Mouse (Mus musculus): ENCODE results near the gene Plxnb2. TPM values are rescaled to one million over a fixed set of nuclear protein-coding genes. Genes with fewer than 3 reads are reported as not detected.
A peak's percentile ranks its signal among the peaks of the same experiment; 100 is the strongest.

Gene Plxnb2
- polyA plus RNA-seq, 1 experiment from 2014 or later = 122 TPM

GRCm38 (mm10) chr15:89209886-89210761 lies 29.5 kb upstream of the Plxnb2 start:
- Histone ChIP-seq H3K9ac (ENCODE audit: low read length) (peak overlapping the region; percentile 40; the same call in 1 of the 2 replicates), H3K4me2 (ENCODE audit: low read depth, severe bottlenecking) (peak overlapping the region; percentile 41; the same call in 1 of the 2 replicates), H3K4me1 (ENCODE audit: control insufficient read depth, insufficient read depth, low read length) (no peaks in the 10 kb centered on the region), H3K27ac (replicated peaks; ENCODE audit: low read depth, low read length) (no peak overlapping the region), H3K27me3 (ENCODE audit: control insufficient read depth, insufficient read depth, low read length) (no peaks in the 10 kb centered on the region), H3K4me3 (ENCODE audit: low read depth, low read length) (0 out of 2 replicates have a peak overlapping the region, but pooled peaks have one; percentile 6), H3K36me3 (ENCODE audit: control insufficient read depth, insufficient read depth, low read length) (no peaks in the 10 kb centered on the region), H3K9me3 (ENCODE audit: control insufficient read depth, low read length) (no peaks in the 10 kb centered on the region)
- no peak for ATAC-seq (ENCODE audit: insufficient number of reproducible peaks, low FRiP score, low TSS enrichment, low read depth)
- peak; percentile 93 for DNase-seq (ENCODE audit: low spot score)
- 25% methylated on average over 22 of the region's 22 CpGs for WGBS

- no peak overlapping the region for H3K9ac ChIP-seq (ENCODE audit: low read length)
- WGBS = 90% methylated on average over 4 of the region's 4 CpGs
- no peaks in the 10 kb centered on the region for H3K4me1 ChIP-seq (ENCODE audit: control insufficient read depth, insufficient read depth, low read length)
- no peak for DNase-seq (ENCODE audit: low spot score)
- H3K36me3 ChIP-seq (ENCODE audit: control insufficient read depth, insufficient read depth, low read length) = no peaks in the 10 kb centered on the region
- H3K27me3 ChIP-seq (ENCODE audit: control insufficient read depth, insufficient read depth, low read length) = no peaks in the 10 kb centered on the region
- H3K9me3 ChIP-seq (ENCODE audit: control insufficient read depth, low read length) = no peaks in the 10 kb centered on the region
- no peak for ATAC-seq (ENCODE audit: insufficient number of reproducible peaks, low FRiP score, low TSS enrichment, low read depth)
- H3K4me2 ChIP-seq (ENCODE audit: low read depth, severe bottlenecking) = no peak overlapping the region
- H3K27ac ChIP-seq (replicated peaks; ENCODE audit: low read depth, low read length) = no peak overlapping the region
- no peak overlapping the region for H3K4me3 ChIP-seq (ENCODE audit: low read depth, low read length)
Measured at GRCm38 (mm10) chr15:89207457-89207856, 26.9 kb upstream of the Plxnb2 start.

- H3K4me3 ChIP-seq (ENCODE audit: low read depth, low read length) = peak overlapping the region; percentile 60
- no peaks in the 10 kb centered on the region for H3K9me3 ChIP-seq (ENCODE audit: control insufficient read depth, low read length)
- DNase-seq (ENCODE audit: low spot score) = no peak
- no peak overlapping the region for H3K9ac ChIP-seq (ENCODE audit: low read length)
- no peaks in the 10 kb centered on the region for H3K36me3 ChIP-seq (ENCODE audit: control insufficient read depth, insufficient read depth, low read length)
- H3K4me1 ChIP-seq (ENCODE audit: control insufficient read depth, insufficient read depth, low read length) = no peaks in the 10 kb centered on the region
- no peak overlapping the region for H3K27ac ChIP-seq (replicated peaks; ENCODE audit: low read depth, low read length)
- ATAC-seq (ENCODE audit: insufficient number of reproducible peaks, low FRiP score, low TSS enrichment, low read depth) = no peak
- 80% methylated on average over 15 of the region's 15 CpGs for WGBS
- no peaks in the 10 kb centered on the region for H3K27me3 ChIP-seq (ENCODE audit: control insufficient read depth, insufficient read depth, low read length)
- H3K4me2 ChIP-seq (ENCODE audit: low read depth, severe bottlenecking) = peak overlapping the region; percentile 66
Measured at GRCm38 (mm10) chr15:89197056-89197455, 16.5 kb upstream of the Plxnb2 start.

- ATAC-seq (ENCODE audit: insufficient number of reproducible peaks, low FRiP score, low TSS enrichment, low read depth) (peak; percentile 97), DNase-seq (ENCODE audit: low spot score) (peak; percentile 98)
- H3K36me3 ChIP-seq (ENCODE audit: control insufficient read depth, insufficient read depth, low read length) = no peaks in the 10 kb centered on the region
- H3K4me1 ChIP-seq (ENCODE audit: control insufficient read depth, insufficient read depth, low read length) = no peaks in the 10 kb centered on the region
- no peaks in the 10 kb centered on the region for H3K27me3 ChIP-seq (ENCODE audit: control insufficient read depth, insufficient read depth, low read length)
- WGBS = under 1% methylated on average over 36 of the region's 38 CpGs
- H3K4me2 ChIP-seq (ENCODE audit: low read depth, severe bottlenecking) = peak within 1 kb of the TSS; percentile 66
- peak within 1 kb of the TSS; percentile 92 for H3K27ac ChIP-seq (replicated peaks; ENCODE audit: low read depth, low read length)
- peak within 1 kb of the TSS; percentile 60 for H3K4me3 ChIP-seq (ENCODE audit: low read depth, low read length)
- peak within 1 kb of the TSS; percentile 86 for H3K9ac ChIP-seq (ENCODE audit: low read length)
- no peaks in the 10 kb centered on the region for H3K9me3 ChIP-seq (ENCODE audit: control insufficient read depth, low read length)
Measured at GRCm38 (mm10) chr15:89196313-89196706, 15.7 kb upstream of the Plxnb2 start, which contains the start of gene Dennd6b. Gene Dennd6b (minus strand): TSS chr15:89196496.

- no peaks in the 10 kb centered on the region for H3K36me3 ChIP-seq (ENCODE audit: control insufficient read depth, insufficient read depth, low read length)
- H3K27me3 ChIP-seq (ENCODE audit: control insufficient read depth, insufficient read depth, low read length) = no peaks in the 10 kb centered on the region
- no peaks in the 10 kb centered on the region for H3K4me1 ChIP-seq (ENCODE audit: control insufficient read depth, insufficient read depth, low read length)
- WGBS = under 1% methylated on average over 25 of the region's 25 CpGs
- H3K9me3 ChIP-seq (ENCODE audit: control insufficient read depth, low read length) = no peaks in the 10 kb centered on the region
- peak overlapping the region; percentile 60 for H3K4me3 ChIP-seq (ENCODE audit: low read depth, low read length)
- H3K9ac ChIP-seq (ENCODE audit: low read length) = peak overlapping the region; percentile 86
- ATAC-seq (ENCODE audit: insufficient number of reproducible peaks, low FRiP score, low TSS enrichment, low read depth) (peak; percentile 89), DNase-seq (ENCODE audit: low spot score) (peak; percentile 92)
- H3K27ac ChIP-seq (replicated peaks; ENCODE audit: low read depth, low read length) = peak overlapping the region; percentile 92
- H3K4me2 ChIP-seq (ENCODE audit: low read depth, severe bottlenecking) = peak overlapping the region; percentile 66
Measured at GRCm38 (mm10) chr15:89195690-89196312, 15.2 kb upstream of the Plxnb2 start.

GRCm38 (mm10) chr15:89195261-89195681 lies 14.7 kb upstream of the Plxnb2 start:
- peak; percentile 74 for DNase-seq (ENCODE audit: low spot score)
- peak overlapping the region; percentile 60 for H3K4me3 ChIP-seq (ENCODE audit: low read depth, low read length)
- peak overlapping the region; percentile 92 for H3K27ac ChIP-seq (replicated peaks; ENCODE audit: low read depth, low read length)
- no peaks in the 10 kb centered on the region for H3K9me3 ChIP-seq (ENCODE audit: control insufficient read depth, low read length)
- ATAC-seq (ENCODE audit: insufficient number of reproducible peaks, low FRiP score, low TSS enrichment, low read depth) = no peak; the same call in 1 of the 2 replicates
- H3K4me2 ChIP-seq (ENCODE audit: low read depth, severe bottlenecking) = peak overlapping the region; percentile 66
- H3K27me3 ChIP-seq (ENCODE audit: control insufficient read depth, insufficient read depth, low read length) = no peaks in the 10 kb centered on the region
- H3K9ac ChIP-seq (ENCODE audit: low read length) = peak overlapping the region; percentile 86
- no peaks in the 10 kb centered on the region for H3K4me1 ChIP-seq (ENCODE audit: control insufficient read depth, insufficient read depth, low read length)
- no peaks in the 10 kb centered on the region for H3K36me3 ChIP-seq (ENCODE audit: control insufficient read depth, insufficient read depth, low read length)
- 14% methylated on average over 6 of the region's 6 CpGs for WGBS

GRCm38 (mm10) chr15:89184937-89185227 lies 4.3 kb upstream of the Plxnb2 start:
- H3K27me3 ChIP-seq (ENCODE audit: control insufficient read depth, insufficient read depth, low read length) = no peaks in the 10 kb centered on the region
- no peak overlapping the region for H3K27ac ChIP-seq (replicated peaks; ENCODE audit: low read depth, low read length)
- no peak overlapping the region for H3K4me3 ChIP-seq (ENCODE audit: low read depth, low read length)
- no peaks in the 10 kb centered on the region for H3K36me3 ChIP-seq (ENCODE audit: control insufficient read depth, insufficient read depth, low read length)
- no peaks in the 10 kb centered on the region for H3K9me3 ChIP-seq (ENCODE audit: control insufficient read depth, low read length)
- 87% methylated on average over 5 of the region's 5 CpGs for WGBS
- peaks cover 16% of the 10 kb centered on the region; the same call in 1 of the 2 replicates for H3K4me1 ChIP-seq (ENCODE audit: control insufficient read depth, insufficient read depth, low read length)
- no peak overlapping the region for H3K9ac ChIP-seq (ENCODE audit: low read length)
- ATAC-seq (ENCODE audit: insufficient number of reproducible peaks, low FRiP score, low TSS enrichment, low read depth) = no peak
- DNase-seq (ENCODE audit: low spot score) = no peak
- H3K4me2 ChIP-seq (ENCODE audit: low read depth, severe bottlenecking) = no peak overlapping the region

GRCm38 (mm10) chr15:89184141-89184936 lies 3.8 kb upstream of the Plxnb2 start:
- Histone ChIP-seq H3K36me3 (ENCODE audit: control insufficient read depth, insufficient read depth, low read length) (no peaks in the 10 kb centered on the region), H3K9me3 (ENCODE audit: control insufficient read depth, low read length) (no peaks in the 10 kb centered on the region), H3K27ac (replicated peaks; ENCODE audit: low read depth, low read length) (no peak overlapping the region), H3K4me3 (ENCODE audit: low read depth, low read length) (no peak overlapping the region), H3K9ac (ENCODE audit: low read length) (no peak overlapping the region), H3K4me2 (ENCODE audit: low read depth, severe bottlenecking) (no peak overlapping the region), H3K4me1 (ENCODE audit: control insufficient read depth, insufficient read depth, low read length) (peaks cover 18% of the 10 kb centered on the region; the same call in 1 of the 2 replicates), H3K27me3 (ENCODE audit: control insufficient read depth, insufficient read depth, low read length) (no peaks in the 10 kb centered on the region)
- WGBS = 70% methylated on average over 5 of the region's 5 CpGs
- DNase-seq (ENCODE audit: low spot score) (no peak), ATAC-seq (ENCODE audit: insufficient number of reproducible peaks, low FRiP score, low TSS enrichment, low read depth) (no peak)
